Mouse (Mus musculus) embryonic facial prominence, embryonic 11.5 days (tissue): ENCODE data around the gene Anln. TPM values are rescaled to one million over a fixed set of nuclear protein-coding genes. Genes with fewer than 3 reads are reported as not detected.

Experiments
- polyA plus RNA-seq: library from polyadenylated mRNA; unstranded; fragments of >200 nt; fragmentation: Nextera tagmentation; extraction: Ambion mirVana; gene quantifications from 2 replicates; pipeline ENCODE4 v1.2.1, GENCODE M21; 2014

The Anln gene
- polyA plus RNA-seq, 1 experiment from 2014 or later, result 63.4 TPM

Other genes starting within 250 kb of the Anln start
- gene Pigyl, start 232.3 kb downstream of the Anln start, polyA plus RNA-seq, result 52.7 and 58.2 TPM in 2 replicates
- 0.10 and 0.11 TPM in 2 replicates for gene Zfp872, start 201.1 kb downstream of the Anln start, polyA plus RNA-seq
- gene Zfp809, start 163.5 kb downstream of the Anln start, polyA plus RNA-seq, result 9.6 and 11.4 TPM in 2 replicates
- gene Zfp599, start 129.3 kb downstream of the Anln start, polyA plus RNA-seq, result 8.6 and 9.6 TPM in 2 replicates
- gene Zfp810, start 81.5 kb downstream of the Anln start, polyA plus RNA-seq, result 30.7 and 31.1 TPM in 2 replicates
- gene 9530077C05Rik, start 22.3 kb upstream of the Anln start, polyA plus RNA-seq, result 6.8 and 8.8 TPM in 2 replicates
- not detected in 2 replicates for gene Gm17545, start 65.1 kb upstream of the Anln start, polyA plus RNA-seq
- gene Rp9, start 80.6 kb upstream of the Anln start, polyA plus RNA-seq, result 50.7 and 56.1 TPM in 2 replicates
- gene Bbs9, start 86.5 kb upstream of the Anln start, polyA plus RNA-seq, result 15.0 and 21.1 TPM in 2 replicates